Mouse (Mus musculus) heart, adult 11 months (tissue): ENCODE data around the gene Ap2b1.
"Not testable (repeated sequence)": the region's sequence is repeated elsewhere in the genome, so short reads cannot be mapped to it uniquely, and the experiment has no call there.

Experiments
- DNase-seq: peaks from one replicate; pipeline ENCODE4 v3.0.0; 2022

The Ap2b1 gene

GRCm38 (mm10) chr11:83298225-83299195 lies at the start of gene Ap2b1:
TSS of gene Ap2b1 (plus strand) at chr11:83299024.
- DNase-seq, result peak; percentile 99

GRCm38 (mm10) chr11:83257211-83257610 lies 41.6 kb upstream of the Ap2b1 start:
- not testable (repeated sequence) for DNase-seq

GRCm38 (mm10) chr11:83262673-83263072 lies 36.2 kb upstream of the Ap2b1 start:
- no peak for DNase-seq

GRCm38 (mm10) chr11:83263146-83263545 lies 35.7 kb upstream of the Ap2b1 start:
- no peak for DNase-seq

GRCm38 (mm10) chr11:83270842-83271150 lies 28.0 kb upstream of the Ap2b1 start:
- no peak for DNase-seq

GRCm38 (mm10) chr11:83271151-83271950 lies 27.5 kb upstream of the Ap2b1 start:
- DNase-seq, result peak; percentile 98

GRCm38 (mm10) chr11:83271951-83272843 lies 26.6 kb upstream of the Ap2b1 start:
- DNase-seq, result no peak

GRCm38 (mm10) chr11:83276251-83276650 lies 22.6 kb upstream of the Ap2b1 start:
- DNase-seq, result peak; percentile 85

- DNase-seq, result peak; percentile 85
These were observed 19.8 kb upstream of the Ap2b1 start for GRCm38 (mm10) chr11:83279024-83279423.

- peak; percentile 96 for DNase-seq
These were observed 19.1 kb upstream of the Ap2b1 start for GRCm38 (mm10) chr11:83279691-83280090.

GRCm38 (mm10) chr11:83282084-83282483 lies 16.7 kb upstream of the Ap2b1 start:
- peak; percentile 75 for DNase-seq

GRCm38 (mm10) chr11:83285627-83286026 lies 13.2 kb upstream of the Ap2b1 start:
- DNase-seq, result peak; percentile 55

- peak; percentile 57 for DNase-seq
These were observed 12.3 kb upstream of the Ap2b1 start, which contains the start of gene Slfn14 for GRCm38 (mm10) chr11:83286566-83286965. TSS of gene Slfn14 (minus strand) at chr11:83286726.

- DNase-seq, result peak; percentile 29
These were observed 9.8 kb upstream of the Ap2b1 start for GRCm38 (mm10) chr11:83289036-83289435.

GRCm38 (mm10) chr11:83289633-83290032 lies 9.2 kb upstream of the Ap2b1 start:
- DNase-seq, result peak; percentile 6

- DNase-seq, result peak; percentile 100
These were observed 7.2 kb upstream of the Ap2b1 start for GRCm38 (mm10) chr11:83291375-83292250.

GRCm38 (mm10) chr11:83292251-83292587 lies 6.6 kb upstream of the Ap2b1 start:
- DNase-seq, result no peak

GRCm38 (mm10) chr11:83293182-83293581 lies 5.6 kb upstream of the Ap2b1 start:
- DNase-seq, result no peak

- no peak for DNase-seq
These were observed 4.7 kb upstream of the Ap2b1 start for GRCm38 (mm10) chr11:83294133-83294532.

GRCm38 (mm10) chr11:83297816-83298215 lies 1.0 kb upstream of the Ap2b1 start:
- DNase-seq, result peak; percentile 64

GRCm38 (mm10) chr11:83299724-83300123 lies 900 bp downstream of the Ap2b1 start:
- DNase-seq, result peak; percentile 79

GRCm38 (mm10) chr11:83301431-83301831 lies 2.6 kb downstream of the Ap2b1 start:
- peak; percentile 82 for DNase-seq
